Mouse (Mus musculus) testis, adult 10 weeks (tissue): ENCODE measurements around the gene Twnk. TPM values are rescaled to one million over a fixed set of nuclear protein-coding genes. Genes with fewer than 3 reads are reported as not detected.

Experiments
- polyA plus RNA-seq: library from polyadenylated mRNA; stranded (reverse); fragments of 350-450 nt; fragmentation: Illumina TruSeq; extraction: RNeasy Lipid Tissue Mini Kit (QIAGEN cat#74804); gene quantifications from one replicate; pipeline ENCODE4 v1.2.3, GENCODE M21; 2014; ENCODE audit warnings: low read depth, low replicate concordance

The Twnk gene
- 2.4 TPM for polyA plus RNA-seq

DNA sequence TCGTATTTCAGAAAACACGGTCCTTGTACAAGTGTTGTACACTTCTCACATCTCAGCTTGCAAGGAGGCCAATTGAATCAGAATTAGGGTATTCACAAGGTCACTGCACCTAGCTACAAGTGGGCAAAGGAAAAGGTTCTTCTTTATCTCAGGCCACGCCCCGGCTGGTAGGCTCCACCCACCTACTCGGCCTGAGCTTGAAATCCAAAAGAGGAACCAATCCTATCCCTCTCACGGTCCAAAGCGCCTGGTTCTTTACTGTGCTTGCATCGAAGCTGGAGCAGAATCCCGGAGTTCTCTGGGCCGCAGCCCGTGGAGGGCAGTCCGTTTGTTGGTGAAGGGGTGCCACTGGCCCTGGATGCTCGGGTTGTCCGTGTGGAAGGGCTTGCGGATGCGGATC, at the start of gene Twnk:
TSS of gene Twnk (plus strand) at position 220 of the 400 bp plus-strand sequence.

DNA sequence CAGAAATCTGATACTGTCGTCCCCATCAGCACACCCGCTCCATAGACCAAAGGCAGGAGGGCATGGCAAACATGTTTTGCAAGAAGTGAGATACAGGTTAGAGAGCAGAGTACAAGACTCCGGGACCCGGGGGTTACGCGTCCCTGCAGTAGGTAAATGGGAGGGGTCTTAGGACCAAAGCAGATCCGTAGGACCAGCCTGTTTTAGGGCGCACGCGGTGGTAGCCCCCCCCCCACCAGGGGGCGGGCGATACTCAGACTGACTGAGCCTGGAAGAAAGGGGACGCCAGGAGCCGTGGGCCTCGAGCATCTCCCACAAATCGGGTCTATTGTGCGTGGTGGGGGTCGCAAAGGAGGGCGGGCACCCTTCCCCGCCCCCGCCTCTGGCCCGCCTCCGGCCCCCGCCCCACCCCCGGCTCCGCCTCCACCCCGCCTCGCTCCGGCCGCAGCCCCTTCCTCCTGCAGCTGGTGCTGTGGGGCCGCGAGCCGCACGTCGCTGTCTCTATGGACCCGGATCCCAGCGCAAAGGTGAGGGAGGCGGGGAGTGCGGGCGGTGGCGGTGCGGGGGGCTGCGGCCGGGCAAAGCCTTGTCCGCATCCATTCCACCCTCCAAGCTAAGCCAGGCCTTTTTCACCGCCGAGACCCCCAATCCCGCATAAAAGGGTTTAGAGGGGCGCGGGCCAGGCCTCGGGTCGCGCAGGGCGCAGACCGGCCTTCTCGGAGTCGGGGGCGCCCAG, 16.5 kb upstream of the Twnk start, which contains the start of gene Sema4g:
TSS of gene Sema4g (plus strand) at position 271 of the 736 bp plus-strand sequence.

DNA sequence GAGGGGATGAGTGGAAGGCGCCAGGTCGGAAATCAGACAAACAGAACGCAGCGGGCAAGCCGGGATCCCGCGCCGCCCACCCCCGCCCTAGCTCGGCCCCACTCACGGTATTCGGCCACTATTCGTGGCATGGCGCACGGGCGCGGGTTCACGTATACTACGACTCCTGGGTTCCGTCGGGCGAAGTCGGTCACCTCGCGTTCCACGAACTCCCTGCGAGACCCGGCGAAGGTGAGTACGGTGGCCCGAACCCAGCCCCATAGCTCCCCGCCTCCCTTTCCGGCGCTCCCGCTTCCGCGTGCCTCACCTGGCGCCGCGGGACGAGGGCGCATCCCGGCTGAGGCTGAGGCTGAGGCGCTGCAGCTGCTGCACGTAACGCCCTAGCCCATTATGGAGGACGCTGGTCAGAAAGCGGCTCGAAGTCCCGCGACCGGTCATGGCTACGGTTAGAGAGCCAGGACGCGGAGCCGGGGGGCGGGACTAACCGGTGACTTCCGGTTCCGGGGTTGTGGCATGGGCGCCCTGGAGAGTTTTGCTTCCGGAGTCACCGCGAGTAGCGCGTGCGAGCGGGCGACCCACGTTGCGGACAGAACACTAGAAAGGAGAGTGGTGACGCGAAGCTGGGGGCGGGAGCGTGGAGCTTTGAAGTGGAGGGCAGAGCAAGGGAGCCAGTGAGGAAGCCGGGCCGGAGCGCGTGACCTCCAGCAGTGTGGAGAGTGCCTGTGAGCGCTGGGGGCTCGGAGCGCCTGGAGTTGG, 672 bp downstream of the Twnk start, which contains the start of gene Mrpl43:
TSS of gene Mrpl43 (minus strand) at position 486 of the 756 bp plus-strand sequence.

DNA sequence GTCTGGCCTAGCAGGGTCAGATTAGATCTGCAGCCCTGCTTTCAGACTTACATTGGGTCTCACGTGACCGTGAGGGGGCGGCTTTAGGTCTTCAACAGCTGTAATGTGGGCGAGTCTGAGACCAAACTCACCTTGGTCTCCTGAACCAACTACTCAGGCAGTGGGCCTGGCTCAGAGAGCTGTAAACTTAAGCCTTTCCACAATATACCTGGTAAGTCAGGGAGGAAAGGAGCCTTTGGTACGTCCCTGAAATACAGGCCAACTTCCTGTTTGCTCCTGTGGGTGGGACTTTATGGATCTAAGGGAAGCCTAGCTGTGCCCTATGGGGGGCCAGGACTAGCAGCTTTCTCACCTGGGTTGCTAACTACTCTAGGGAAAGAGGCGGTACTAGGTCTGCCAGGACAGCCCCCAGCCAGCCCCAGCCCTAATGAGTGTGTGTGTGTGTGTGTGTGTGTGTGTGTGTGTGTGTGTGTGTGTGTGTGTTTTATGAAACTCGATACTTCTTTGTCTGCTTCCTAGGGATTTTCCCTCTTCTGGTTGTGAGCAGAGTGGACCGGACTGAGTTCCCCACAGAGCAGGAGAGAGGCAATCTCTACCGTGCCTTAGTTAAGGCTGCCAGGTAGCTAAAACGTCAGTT, 9.0 kb downstream of the Twnk start, which contains the start of gene Lzts2:
TSS of gene Lzts2 (plus strand) at position 80 of the 637 bp plus-strand sequence.

DNA sequence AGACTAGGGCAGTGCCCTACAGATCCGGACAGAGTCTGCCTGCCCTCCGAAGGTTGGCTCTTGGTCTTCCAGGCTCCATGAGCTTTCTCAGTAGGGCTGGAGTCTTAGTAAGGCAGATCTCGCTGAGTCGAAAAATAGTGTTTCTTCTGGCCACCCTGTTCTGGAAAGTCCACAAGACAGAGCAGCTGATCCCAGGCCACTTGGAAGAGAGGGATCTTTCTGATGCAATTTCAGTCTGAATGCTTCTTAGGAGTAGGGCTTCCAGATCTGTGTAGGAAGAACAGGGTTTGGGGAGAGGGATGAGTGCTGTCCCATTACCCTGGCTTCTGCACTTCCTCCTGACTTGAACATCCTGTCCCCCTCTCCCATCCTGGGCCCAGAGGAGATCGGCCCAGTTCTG, 40.2 kb downstream of the Twnk start, which contains the start of gene Pdzd7:
TSS of gene Pdzd7 (minus strand) at position 67 of the 400 bp plus-strand sequence.

DNA sequence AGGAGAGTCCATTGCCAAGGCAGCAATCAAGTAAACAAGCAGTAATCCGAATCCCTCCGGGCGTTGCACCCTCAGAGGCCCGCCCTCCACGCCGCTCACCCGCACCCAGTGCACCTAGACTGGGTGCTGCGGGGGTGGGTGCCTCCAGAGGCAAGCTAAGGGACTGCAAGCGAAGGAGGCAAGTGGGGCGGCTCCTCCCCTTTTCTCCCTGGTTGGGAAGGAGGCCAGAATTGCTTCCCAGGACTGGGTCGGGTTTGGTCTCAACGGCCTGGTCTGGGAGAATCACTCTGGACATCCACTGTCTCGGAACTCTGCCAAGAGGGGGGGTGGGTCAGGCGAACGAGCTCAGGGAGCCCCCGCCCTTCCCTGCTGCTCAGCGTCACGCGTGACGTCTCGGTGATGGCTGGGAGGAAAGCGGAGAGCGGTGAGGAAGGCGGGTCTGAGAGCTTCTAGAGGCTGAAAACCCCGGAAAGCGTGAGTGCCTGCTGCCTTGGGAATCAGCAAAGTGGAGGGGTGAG, 42.0 kb downstream of the Twnk start, which contains the start of gene Sfxn3:
TSS of gene Sfxn3 (plus strand) at position 87 of the 518 bp plus-strand sequence.

Other genes with a start within 250 kb of the Twnk start
- gene Pax2, start 249.6 kb upstream of the Twnk start, polyA plus RNA-seq = not detected
- 49.9 TPM for gene Slf2, start 74.5 kb upstream of the Twnk start, polyA plus RNA-seq
- 1.0 TPM for gene Sema4g, start 16.6 kb upstream of the Twnk start, polyA plus RNA-seq
- gene Mrpl43, start 779 bp downstream of the Twnk start, polyA plus RNA-seq = 9.3 TPM
- gene Lzts2, start 8.8 kb downstream of the Twnk start, polyA plus RNA-seq = 2.3 TPM
- 0.18 TPM for gene Pdzd7, start 40.1 kb downstream of the Twnk start, polyA plus RNA-seq
- 6.5 TPM for gene Sfxn3, start 41.8 kb downstream of the Twnk start, polyA plus RNA-seq
- gene Kazald1, start 69.6 kb downstream of the Twnk start, polyA plus RNA-seq = 0.25 TPM
- not detected for gene Tlx1, start 145.0 kb downstream of the Twnk start, polyA plus RNA-seq
- not detected for gene Lbx1, start 230.1 kb downstream of the Twnk start, polyA plus RNA-seq